Mouse (Mus musculus) kidney, postnatal 25 days (tissue): ENCODE measurements around the gene Nat8f7.
A peak's percentile ranks its signal among the peaks of the same experiment; 100 is the strongest.
"Not testable (repeated sequence)": the region's sequence is repeated elsewhere in the genome, so short reads cannot be mapped to it uniquely, and the experiment has no call there.

Source experiments
- DNase-seq, 2 experiments: peaks; one replicate each; pipeline ENCODE4 v3.0.0; 2021; ENCODE audit warnings: mixed read lengths in 2 of 2

The Nat8f7 gene

GRCm38 (mm10) chr6:85713105-85713504, at the start of gene Nat8f7:
Gene Nat8f7, minus strand, starts transcription at chr6:85713205.
- not testable (repeated sequence) for DNase-seq

GRCm38 (mm10) chr6:85762678-85763077, 49.7 kb upstream of the Nat8f7 start:
- not testable (repeated sequence) for DNase-seq

GRCm38 (mm10) chr6:85755705-85756249, 42.8 kb upstream of the Nat8f7 start:
- DNase-seq: not testable (repeated sequence)

GRCm38 (mm10) chr6:85709607-85710006, 3.4 kb downstream of the Nat8f7 start:
- DNase-seq: not testable (repeated sequence)

GRCm38 (mm10) chr6:85709206-85709605, 3.8 kb downstream of the Nat8f7 start:
- not testable (repeated sequence) for DNase-seq

- DNase-seq: peak; percentile 59 to 64
These were observed 11.1 kb downstream of the Nat8f7 start for GRCm38 (mm10) chr6:85701943-85702342.
